Mouse (Mus musculus): ENCODE measurements around the gene 9530077C05Rik.

- no peak for TF ChIP-seq CTCF (IDR thresholded peaks at IDR 0.05; ENCODE audit: insufficient read depth, low read length)
- no peak for TF ChIP-seq POLR2A (IDR thresholded peaks at IDR 0.05; ENCODE audit: borderline replicate concordance, extremely low read depth, low read depth, low read length)
These were observed 41.4 kb downstream of the 9530077C05Rik start for GRCm38 (mm10) chr9:22452697-22453096.

Measured in lung, adult 2 months (tissue).